Mouse (Mus musculus): ENCODE data around the gene Vmn2r62.
"Not testable (repeated sequence)": the region's sequence is repeated elsewhere in the genome, so short reads cannot be mapped to it uniquely, and the experiment has no call there.

Gene Vmn2r62

DNA sequence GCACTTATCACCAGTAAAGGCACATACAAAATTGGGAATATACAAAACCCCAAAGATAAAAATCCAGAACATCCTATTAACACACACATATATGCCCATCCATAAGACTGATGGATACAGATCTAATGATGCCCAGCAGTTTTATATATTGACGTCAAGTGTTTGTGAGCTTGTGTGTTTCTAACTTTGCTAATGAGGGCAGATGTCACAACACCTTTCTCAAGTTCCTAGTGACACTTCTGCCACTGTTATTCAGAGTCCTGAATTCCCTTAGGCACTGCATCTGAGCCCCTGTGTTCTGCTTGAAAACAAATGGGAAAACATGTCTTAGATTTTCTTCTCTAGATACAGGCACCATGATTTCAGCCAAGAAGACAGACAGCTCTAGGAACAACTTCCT, at the start of gene Vmn2r62:
TSS of gene Vmn2r62 (minus strand) at position 101 of the 400 bp plus-strand sequence.
- not testable (repeated sequence) for DNase-seq

- DNase-seq = not testable (repeated sequence)
These were observed 45.0 kb upstream of the Vmn2r62 start for GRCm38 (mm10) chr7:42838366-42838765.

DNA sequence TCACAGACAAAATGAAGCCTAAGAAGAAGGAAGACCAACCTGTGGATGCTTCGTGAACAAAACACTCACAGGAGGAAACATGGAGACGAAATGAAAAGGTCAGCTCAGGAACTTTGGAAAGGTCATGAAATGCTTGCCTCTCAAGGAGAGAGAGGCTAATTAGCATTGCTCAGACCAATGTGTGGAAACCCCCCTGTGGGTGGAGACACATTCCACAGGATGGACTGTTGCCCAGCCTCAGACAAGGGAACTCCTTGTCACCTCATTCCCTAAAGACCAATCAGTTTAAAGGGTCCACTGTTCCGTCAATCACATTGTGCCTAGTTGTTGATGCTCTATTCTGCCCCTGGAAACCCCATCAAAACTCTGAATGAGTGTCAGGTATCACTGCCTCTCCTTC, 38.9 kb upstream of the Vmn2r62 start:
- no peak for DNase-seq

DNA sequence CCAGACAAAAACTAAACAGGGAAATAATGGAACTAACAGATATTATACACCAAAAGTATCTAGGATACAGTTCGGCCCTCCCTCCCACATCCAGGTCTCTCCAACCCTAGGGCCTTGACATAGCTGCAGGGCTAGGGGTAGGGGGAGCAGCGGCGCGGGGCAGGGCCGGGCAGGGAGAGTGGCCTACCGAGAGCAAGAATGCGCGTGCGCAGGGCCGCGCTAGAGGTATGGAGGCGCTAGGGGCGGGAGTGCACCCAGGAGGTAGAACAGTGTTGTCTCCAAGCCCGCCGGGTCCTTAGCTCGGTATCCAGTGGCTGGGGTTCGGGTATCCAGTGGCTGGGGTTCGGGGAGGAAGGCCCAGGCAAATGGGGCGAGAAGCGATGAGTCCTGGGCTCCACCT, 43.5 kb downstream of the Vmn2r62 start:
- DNase-seq = no peak

DNA sequence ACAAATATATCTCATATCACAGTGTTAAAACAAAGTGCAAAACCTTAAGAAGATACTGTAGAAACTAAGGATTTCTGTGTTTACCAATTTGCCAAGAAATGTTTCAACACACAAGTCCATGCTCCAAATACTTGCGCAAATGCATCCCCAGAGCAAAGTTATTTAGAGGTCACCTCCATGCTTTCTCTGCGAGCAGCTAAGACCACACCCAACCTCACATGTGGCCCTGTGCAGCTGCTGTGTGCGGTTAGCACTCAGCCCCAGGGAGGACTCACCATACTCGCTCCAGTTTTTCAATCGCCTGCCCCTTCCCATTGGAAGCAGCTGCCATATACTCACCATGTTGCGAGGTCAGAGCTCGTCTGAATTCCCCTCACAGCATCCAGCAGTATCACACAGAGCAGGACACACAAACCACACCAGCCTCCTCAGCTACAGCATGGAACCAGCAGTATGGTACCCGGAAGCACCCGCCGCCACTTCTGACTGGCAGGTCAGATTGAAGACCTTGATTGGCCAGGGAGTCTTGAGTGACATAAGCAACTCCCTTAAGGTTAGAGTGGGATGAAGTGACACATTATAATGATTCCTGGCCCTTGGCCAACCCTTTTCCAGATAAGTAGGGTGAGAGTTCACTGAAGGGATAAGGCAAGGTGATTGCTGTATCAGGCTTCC, 54.7 kb downstream of the Vmn2r62 start:
- DNase-seq = no peak

- not testable (repeated sequence) for DNase-seq
These were observed 66.4 kb downstream of the Vmn2r62 start, which contains the start of gene Gm17067 for GRCm38 (mm10) chr7:42726917-42727316. Gene Gm17067, minus strand, starts transcription at chr7:42727017.

All from thymus, postnatal 25 days (tissue).